In the genomic region with DNA sequence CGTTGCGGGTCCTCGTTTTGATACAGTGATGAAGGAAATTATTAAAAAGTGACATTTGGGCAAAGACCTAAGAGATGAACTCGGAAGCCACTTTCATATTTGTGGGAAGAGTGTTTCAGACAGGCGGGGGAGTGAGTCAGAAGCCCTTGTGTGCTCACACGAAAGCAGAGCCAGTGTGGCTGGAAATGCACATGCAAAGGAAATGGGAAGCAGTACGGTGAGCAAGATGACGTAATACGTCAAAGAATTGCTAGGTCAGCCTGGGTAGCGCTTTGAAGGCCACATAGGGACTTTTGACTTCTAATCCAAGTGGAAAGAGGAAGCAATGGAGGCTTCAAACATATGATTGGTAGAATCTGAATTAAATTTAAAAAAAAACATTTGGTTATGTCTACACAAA, we compare ENCODE assay signal across 24 mouse cellular contexts.
DNase-seq lines count a peak whose midpoint lies in the region; TF ChIP-seq lines count a peak whose summit lies in the region.
"Had no signal": no experiment of that assay in that cellular context is flagged by ENCODE, and none has a peak within 500 bp of the region (broad histone marks: within the 10 kb centered on the region; RNA-seq: fewer than 3 reads in every experiment).

No protein-coding gene starts in this region.

- no peak overlapping the region for H3ac ChIP-seq in myocyte (ENCODE audit: control insufficient read depth, insufficient read length)

- H3K27me3 ChIP-seq in myocyte (ENCODE audit: control insufficient read depth, insufficient read depth, insufficient read length) = no peaks in the 10 kb centered on the region
- H3K27me3 ChIP-seq: CH12.LX; embryonic facial prominence, embryonic 13.5 days; embryonic facial prominence, embryonic 15.5 days had no signal

- H3K4me3 ChIP-seq in myocyte = no peak overlapping the region
- H3K4me3 ChIP-seq: embryonic facial prominence, embryonic 13.5 days; embryonic facial prominence, embryonic 15.5 days; forebrain, embryonic 10.5 days; forebrain, embryonic 12.5 days had no signal

- H3K4me2 ChIP-seq in myocyte (ENCODE audit: low read depth) = peak overlapping the region; percentile 8
- H3K4me2 ChIP-seq: embryonic facial prominence, embryonic 13.5 days; embryonic facial prominence, embryonic 15.5 days; forebrain, embryonic 12.5 days had no signal

- intact Hi-C loops in left cerebral cortex, postnatal 25 days (cut with DNase I) = no loop called here

- TF ChIP-seq POLR2A in myocyte (IDR thresholded peaks at IDR 0.05; ENCODE audit: insufficient read length, low read depth) = no peak

- H3K79me2 ChIP-seq in myocyte (ENCODE audit: control insufficient read depth, insufficient read depth) = no peaks in the 10 kb centered on the region

- DNase-seq in 416B (ENCODE audit: low read depth) (peak; percentile 51), NIH3T3 (ENCODE audit: low read depth) (peak; percentile 56)
- DNase-seq in fibroblast of lung, adult 2 months (ENCODE audit: low read depth) = peak; percentile 7
- no peak for DNase-seq in gastrocnemius, adult 8-10 months (ENCODE audit: low spot score in 2 of 2)
- no peak for DNase-seq in frontal cortex, postnatal 14 days (ENCODE audit: low spot score in 2 of 2)
- DNase-seq in left cerebral cortex, adult 18-20 months (ENCODE audit: low spot score in 2 of 2) = no peak
- no peak for DNase-seq in left cerebral cortex, postnatal 25 days (ENCODE audit: low spot score in 2 of 2)
- DNase-seq: adrenal gland, adult 2 months; adrenal gland, postnatal 10 days; adrenal gland, postnatal 25 days; cerebellum, adult 11 months; cerebellum, adult 18-20 months; cerebellum, adult 8-10 months; cerebellum, adult 9-11 months; cerebellum, postnatal 14 days; cerebellum, postnatal 36 days; embryo, embryonic 11 days had no signal

- H3K36me3 ChIP-seq in myocyte (ENCODE audit: control insufficient read depth, insufficient read depth) = no peaks in the 10 kb centered on the region
- H3K36me3 ChIP-seq: embryonic facial prominence, embryonic 13.5 days; embryonic facial prominence, embryonic 15.5 days; forebrain, embryonic 10.5 days; forebrain, embryonic 12.5 days; G1E had no signal

TF ChIP-seq in myocyte, 11 proteins besides CTCF, POLR2A, EP300 and RAD21:
- TF ChIP-seq TCF12 (IDR thresholded peaks at IDR 0.05; ENCODE audit: insufficient read depth, poor library complexity, severe bottlenecking) (no peak), MYOD1 (IDR thresholded peaks at IDR 0.05; ENCODE audit: control insufficient read depth in 1 of 3, insufficient read length in 2 of 3, low read depth in 2 of 3) (no peak), USF1 (IDR thresholded peaks at IDR 0.05; ENCODE audit: low read depth) (no peak), TCF3 (IDR thresholded peaks at IDR 0.05; ENCODE audit: insufficient read length, low read depth) (no peak), CEBPB (IDR thresholded peaks at IDR 0.05; ENCODE audit: insufficient read depth, poor library complexity, severe bottlenecking) (0 out of 2 replicates have a peak, but pooled peaks have one; percentile 8), SRF (IDR thresholded peaks at IDR 0.05; ENCODE audit: control insufficient read depth, insufficient read length, low read depth) (no peak), MAX (IDR thresholded peaks at IDR 0.05; ENCODE audit: low read depth) (no peak)

Comparison
In these comparisons a context has a peak if more than half of its experiments do, and no peak if none do; other contexts are left out.
1. DNase-seq: peak in 416B (single experiment), NIH3T3 (single experiment) and fibroblast of lung, adult 2 months (single experiment); none in gastrocnemius, adult 8-10 months (0 of 2), frontal cortex, postnatal 14 days (0 of 2), left cerebral cortex, adult 18-20 months (0 of 2) and left cerebral cortex, postnatal 25 days (0 of 2).